Mouse (Mus musculus) lung, adult 18-20 months (tissue): ENCODE results near the gene Pnpla8.
"Not testable (repeated sequence)": the region's sequence is repeated elsewhere in the genome, so short reads cannot be mapped to it uniquely, and the experiment has no call there.

ENCODE experiments used
- DNase-seq, 2 experiments: peaks; one replicate each; pipeline ENCODE4 v3.0.0; 2022; ENCODE audit warnings: mixed read lengths in 2 of 2

Pnpla8 gene

DNA sequence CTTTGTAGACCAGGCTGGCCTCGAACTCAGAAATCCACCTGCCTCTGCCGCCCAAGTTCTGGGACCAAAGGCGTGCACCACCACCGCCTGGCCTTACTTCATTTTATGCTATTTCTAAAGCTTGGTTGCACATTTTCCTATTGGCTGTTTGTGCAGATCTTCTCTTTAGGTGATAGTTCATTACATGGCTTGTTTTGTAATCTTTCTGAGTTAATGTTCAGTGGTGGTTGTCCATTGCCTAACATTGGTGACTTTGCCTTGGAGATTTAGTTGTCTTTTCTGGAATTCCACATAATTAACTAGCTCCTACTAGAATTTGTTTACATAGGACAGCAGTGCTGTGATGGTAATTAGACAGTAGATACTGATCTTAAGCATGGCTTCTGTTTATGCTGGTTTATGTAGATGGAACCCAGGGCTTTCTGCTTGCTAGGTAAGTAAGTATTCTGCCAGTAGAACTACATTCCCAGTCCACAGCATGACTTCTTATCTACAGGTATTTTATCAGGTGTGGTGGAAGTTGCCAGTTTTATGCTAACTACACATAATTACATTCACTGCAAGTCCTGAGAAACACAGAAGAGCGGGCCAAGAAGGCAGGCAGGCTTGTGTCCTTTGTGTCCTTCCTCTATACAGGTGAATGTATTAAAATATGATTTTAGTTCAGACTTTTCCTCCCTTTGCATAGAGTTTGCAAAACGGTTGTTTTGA is 53.1 kb downstream of the Pnpla8 start:
- DNase-seq, result no peak

DNA sequence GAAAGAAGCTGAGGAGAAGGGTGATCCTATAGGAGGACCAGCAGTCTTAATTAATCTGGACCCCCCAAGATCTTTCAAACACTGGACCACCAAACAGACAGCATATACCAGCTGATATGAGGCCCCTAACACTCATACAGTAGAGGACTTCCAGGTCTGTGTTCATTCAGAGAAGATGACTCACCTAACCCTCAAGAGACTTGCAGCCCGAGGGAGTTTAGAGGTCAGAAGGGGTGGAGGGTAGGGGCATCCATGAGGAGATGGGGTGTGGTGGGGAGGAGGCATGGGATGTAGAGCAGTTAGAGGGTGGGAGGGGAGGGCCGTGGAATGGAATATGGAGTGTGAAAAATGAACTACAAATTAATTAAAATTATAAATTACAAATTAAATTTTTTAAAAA is 59.0 kb downstream of the Pnpla8 start:
- DNase-seq, result not testable (repeated sequence)

GRCm38 (mm10) chr12:44281534-44281933 is 60.4 kb downstream of the Pnpla8 start:
- DNase-seq, result no peak

- DNase-seq, result peak in 1 of 2 experiments; percentile 9
These were observed 62.2 kb downstream of the Pnpla8 start for GRCm38 (mm10) chr12:44283378-44283777.

DNA sequence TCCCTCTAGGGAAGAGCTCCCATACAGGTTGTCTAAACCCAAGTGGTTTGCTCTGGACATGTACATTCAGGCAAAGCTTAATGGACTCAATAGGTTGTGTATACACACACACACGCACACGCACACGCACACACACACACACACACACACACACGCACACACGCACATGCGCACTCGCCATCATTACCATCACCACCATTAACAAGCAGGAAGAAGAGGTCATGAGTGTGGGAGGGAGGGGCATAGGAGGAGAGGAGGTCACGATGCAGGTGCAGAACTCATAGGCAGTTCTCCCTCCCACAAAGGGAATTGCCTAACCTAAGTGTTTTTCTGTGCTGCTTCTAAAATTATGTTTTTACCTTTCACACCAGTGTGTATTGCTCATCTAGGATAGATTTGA is 65.8 kb downstream of the Pnpla8 start:
- DNase-seq, result no peak

DNA sequence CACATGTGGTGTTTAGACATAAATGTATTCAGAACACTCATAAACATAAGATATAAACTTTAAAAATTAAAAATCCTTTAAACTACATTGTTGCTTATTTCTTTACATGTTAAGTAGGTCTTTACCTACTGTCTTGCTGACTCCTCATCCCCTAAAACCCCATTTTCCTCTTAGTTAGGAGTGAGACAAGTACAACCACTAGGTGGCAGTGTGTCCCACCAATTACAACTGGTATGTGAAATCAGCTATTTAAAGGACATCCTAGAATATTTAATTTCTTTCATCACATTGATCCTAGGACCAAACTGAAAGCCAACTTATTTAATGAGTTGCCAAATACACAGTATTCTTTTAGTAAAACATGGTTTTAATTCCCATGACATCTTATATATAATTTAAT is 71.1 kb downstream of the Pnpla8 start:
- peak; percentile 14 to 54 for DNase-seq

DNA sequence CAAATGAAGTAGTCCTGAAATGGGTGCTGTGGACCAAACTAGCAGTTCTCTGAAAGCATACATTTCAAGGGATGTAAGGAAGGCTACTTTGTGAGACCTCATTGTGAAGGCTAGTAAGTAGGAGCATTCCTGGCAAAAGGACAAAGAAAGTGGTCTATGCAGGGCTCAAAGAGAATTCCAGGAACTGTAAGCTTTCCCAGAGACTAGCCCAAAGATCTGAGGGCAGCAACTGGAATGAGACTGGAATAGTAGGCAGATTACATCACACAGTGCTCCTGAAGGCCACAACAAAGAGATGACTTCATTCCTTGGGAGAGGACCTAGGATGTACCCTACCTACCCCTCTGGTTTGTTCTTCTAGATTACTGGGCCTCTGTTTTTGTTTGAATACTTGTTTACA is 79.6 kb downstream of the Pnpla8 start:
- DNase-seq, result no peak

- no peak for DNase-seq
These were observed 82.8 kb downstream of the Pnpla8 start for GRCm38 (mm10) chr12:44304012-44304411.

DNA sequence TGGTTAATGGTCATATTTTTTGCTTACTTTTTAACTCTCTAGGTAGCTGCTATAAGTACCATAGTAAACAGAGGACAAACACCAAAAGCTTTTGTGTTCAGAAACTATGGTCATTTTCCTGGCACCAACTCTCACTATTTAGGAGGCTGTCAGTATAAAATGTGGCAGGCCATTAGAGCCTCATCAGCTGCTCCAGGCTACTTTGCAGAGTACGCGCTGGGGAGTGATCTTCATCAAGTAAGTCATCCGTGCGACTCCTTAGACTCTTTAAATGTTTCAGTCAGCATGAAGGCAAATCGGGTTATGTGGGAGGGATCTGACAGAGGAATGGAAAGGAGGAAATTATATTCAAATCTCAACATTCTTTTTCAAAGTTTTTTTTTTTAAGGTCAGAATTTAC is 83.7 kb downstream of the Pnpla8 start:
- no peak for DNase-seq

- DNase-seq, result no peak
These were observed 87.1 kb downstream of the Pnpla8 start for GRCm38 (mm10) chr12:44308221-44308620.

- no peak for DNase-seq
These were observed 94.0 kb downstream of the Pnpla8 start for GRCm38 (mm10) chr12:44315212-44315611.

DNA sequence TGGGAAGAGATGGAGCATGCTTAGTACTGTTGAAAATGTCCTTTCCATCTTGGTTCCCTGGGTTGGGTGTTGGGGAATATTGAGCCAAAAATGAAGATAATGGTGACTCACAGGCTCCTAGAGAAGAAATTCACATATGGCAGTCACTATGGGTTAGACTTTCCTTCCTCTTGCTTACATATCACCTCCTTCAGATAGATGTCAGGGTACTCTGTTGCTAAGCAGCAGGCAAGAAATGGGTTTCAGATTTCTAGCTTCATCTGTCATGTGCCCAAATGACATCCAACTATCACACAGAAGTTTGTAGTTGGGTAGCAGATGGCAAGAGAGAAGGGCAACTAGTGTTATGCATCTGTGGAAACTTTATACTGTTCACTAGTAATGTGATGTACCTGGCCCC is 103.9 kb downstream of the Pnpla8 start:
- DNase-seq, result no peak

DNA sequence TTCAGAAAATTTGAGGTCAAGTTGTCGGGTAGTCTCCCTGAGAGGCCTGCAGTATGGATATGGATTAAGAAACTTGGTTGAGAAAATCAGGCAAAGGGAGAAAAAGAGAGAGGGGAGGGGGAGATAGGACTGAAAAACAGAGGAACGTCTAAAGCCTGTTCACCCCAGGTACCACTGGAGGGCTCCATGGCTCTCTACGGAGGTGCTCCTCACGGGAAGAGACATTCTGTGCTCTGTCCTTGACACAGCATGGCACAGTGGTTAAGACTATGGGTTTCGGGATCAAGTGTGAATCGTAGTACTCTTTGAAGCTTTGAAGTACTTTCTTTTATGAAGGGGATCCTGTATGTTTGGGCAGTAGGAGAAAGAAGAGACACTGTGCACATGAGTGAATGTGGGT is 106.3 kb downstream of the Pnpla8 start:
- no peak for DNase-seq

- DNase-seq, result peak; percentile 5 to 14
These were observed 107.5 kb downstream of the Pnpla8 start, which contains the start of gene Nrcam for GRCm38 (mm10) chr12:44328381-44329315. TSS of gene Nrcam (plus strand) at chr12:44328885.

DNA sequence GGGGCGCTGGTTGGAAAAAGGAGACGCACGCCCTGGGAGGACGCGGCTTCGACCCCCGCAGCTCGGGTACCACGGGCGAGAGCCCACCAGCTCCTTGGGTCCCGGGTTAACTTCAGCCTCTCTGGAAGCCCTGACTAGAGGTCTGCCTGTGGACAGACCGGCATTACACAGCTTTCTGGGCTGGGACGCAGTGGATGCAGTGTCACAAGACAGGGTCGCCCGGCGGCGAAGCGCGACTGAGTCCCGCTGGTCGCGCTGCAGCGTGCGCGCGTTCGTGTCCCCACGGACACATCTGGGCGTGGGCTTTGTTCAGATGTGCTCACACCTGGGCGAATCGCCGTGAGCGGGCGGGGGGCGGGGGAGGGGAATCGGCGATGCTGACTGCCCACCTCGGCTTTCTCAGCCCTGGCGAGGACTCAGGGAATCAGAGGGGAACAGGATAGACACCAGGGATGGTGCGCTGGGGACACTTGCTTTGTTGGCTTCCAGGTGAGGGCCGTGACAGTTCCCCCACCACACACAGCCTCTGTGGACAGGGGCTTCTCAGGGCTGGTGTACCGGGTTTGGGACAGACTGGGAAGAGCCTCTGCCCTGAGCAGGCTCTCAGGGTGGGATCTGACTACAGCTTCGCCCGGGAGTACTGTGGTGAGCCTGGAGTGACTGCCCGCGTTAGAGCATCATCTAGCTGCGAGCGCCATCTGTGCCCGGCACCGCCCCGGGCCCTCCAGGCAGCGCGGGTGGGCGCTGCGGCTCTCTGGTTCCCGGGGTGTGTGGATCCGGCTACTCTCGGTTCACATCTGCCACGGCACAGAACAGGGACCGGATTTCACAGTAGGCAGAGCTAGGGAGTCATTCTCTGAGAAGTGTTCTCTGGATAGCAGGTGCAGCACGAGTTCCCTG is 108.4 kb downstream of the Pnpla8 start:
- DNase-seq, result no peak

GRCm38 (mm10) chr12:44330216-44330719 is 109.1 kb downstream of the Pnpla8 start:
- DNase-seq, result no peak

DNA sequence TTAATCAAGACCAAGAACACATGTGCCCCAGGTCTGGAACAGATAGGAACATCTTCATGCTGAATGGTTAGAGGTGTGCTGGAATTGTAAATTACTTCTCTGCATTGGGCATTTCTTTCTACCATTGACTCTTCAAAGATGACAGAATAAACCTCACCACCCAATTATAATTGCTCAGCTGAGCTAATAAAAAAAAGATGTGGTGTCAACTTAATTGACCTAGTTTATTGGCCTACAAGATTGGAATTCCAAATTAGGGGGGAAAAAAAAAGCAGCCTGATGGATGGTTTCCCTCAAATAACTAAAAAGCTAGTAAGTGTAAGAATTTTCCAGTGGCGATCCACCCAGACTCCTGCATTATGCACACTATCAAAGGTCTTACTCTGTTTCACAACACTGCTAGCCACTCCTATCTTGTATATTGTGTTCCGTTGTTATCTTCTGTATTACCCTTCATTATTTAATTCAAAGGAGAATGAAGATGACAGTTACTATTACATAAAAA is 116.0 kb downstream of the Pnpla8 start:
- DNase-seq, result no peak

DNA sequence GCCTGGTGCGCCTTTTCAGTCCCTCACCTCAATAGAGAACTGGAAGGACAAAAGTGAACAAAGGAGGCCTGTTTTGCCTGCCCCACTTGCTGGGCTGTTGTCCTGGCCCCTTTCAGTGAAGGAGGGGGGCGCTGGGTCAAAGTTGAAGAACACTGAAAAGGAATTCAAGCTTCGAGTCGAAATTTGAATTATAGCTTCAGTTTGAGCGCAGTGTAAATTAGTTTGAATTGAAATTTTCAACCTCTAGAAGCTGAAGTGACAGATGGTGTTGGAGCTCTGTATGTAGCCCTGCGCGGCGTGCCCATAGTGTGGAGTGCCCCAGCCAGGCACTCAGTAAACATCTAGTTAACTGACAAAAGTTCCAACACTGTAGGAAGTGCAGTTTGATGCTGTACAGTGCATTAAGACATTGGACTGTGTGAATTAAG is 117.0 kb downstream of the Pnpla8 start:
- DNase-seq, result no peak

DNA sequence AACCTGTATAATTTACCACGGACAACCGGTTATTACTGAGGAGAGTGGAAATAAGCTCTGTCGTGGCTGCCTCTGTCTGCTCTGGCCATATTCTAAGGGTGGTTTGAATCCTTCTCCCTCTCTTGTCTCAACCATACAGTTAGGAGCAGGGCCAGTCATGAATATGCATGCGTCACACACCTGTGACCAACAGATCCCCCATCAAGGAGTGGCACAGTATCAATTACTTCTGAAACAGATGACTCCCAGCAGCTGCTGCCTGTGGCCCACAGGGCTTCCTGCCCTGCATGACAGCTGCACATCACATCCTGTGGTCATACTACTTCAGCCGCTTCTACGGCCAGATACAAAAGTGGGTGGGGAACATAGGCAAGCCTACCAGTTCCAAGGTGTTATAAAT is 122.9 kb downstream of the Pnpla8 start:
- DNase-seq, result no peak

DNA sequence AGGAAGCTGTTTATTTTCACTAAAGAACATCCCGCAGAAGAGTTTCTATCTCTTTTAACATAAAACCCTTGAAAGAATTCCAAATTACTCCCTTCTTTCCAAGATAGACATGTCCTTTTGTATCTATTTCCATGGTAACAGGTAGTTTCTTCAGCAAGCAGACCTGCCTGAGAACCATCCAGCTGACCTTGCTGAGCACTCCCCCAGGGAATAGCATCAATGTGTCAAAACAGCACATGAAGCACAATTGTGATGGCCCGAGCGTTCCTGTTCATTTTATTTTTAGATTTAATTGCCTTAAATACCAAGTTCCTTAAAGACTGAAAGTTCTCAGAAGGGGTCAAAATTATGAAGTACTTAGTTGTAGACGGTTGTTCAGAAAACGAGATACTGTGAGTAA is 124.1 kb downstream of the Pnpla8 start:
- DNase-seq, result no peak

GRCm38 (mm10) chr12:44346143-44346542 is 125.0 kb downstream of the Pnpla8 start:
- no peak for DNase-seq

DNA sequence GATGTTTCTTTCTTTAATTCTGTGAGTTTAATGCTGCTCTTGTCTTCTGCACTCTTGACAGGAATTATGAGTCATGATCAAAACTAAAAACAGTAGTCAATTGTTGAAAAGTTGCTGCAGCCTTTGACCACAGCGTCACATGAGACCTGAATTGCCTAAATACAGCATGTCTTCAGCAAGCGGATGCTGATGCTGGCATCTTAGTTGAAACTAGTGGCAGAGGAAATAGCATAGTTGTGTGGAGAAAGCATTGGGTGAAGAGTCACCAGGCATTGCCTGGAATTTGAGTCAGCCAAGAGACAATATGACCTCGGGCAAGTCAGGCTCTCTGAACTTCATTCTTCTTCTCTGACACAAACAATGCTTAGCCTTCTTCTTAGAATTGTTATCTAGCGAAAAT is 133.9 kb downstream of the Pnpla8 start:
- DNase-seq, result no peak
